In genomic region chr17:29301421-29301820, GRCm38 (mm10) we compare ENCODE assay signal across 19 mouse cellular contexts.
"Had no signal": no experiment of that assay in that cellular context is flagged by ENCODE, and none has a peak within 500 bp of the region (broad histone marks: within the 10 kb centered on the region; RNA-seq: fewer than 3 reads in every experiment).

No protein-coding gene starts in this region.

- H3K4me2 ChIP-seq: limb, embryonic 12.5 days; limb, embryonic 15.5 days; liver, embryonic 11.5 days; lung, embryonic 14.5 days; midbrain, embryonic 12.5 days; midbrain, embryonic 15.5 days; neural tube, embryonic 13.5 days had no signal

- H3K4me1 ChIP-seq: midbrain, embryonic 15.5 days had no signal

- DNase-seq: kidney, adult 9 months; left cerebral cortex, postnatal 4 days; liver, postnatal 0 days; lung, embryonic 14.5 days; retina, postnatal 1 day; thymus, adult 18-20 months; thymus, postnatal 36 days had no signal

- H3K27me3 ChIP-seq: limb, embryonic 12.5 days; limb, embryonic 15.5 days; midbrain, embryonic 15.5 days; neural tube, embryonic 13.5 days had no signal

- H3K27ac ChIP-seq: limb, embryonic 12.5 days; limb, embryonic 15.5 days; liver, embryonic 14.5 days; macrophage; midbrain, embryonic 12.5 days; midbrain, embryonic 15.5 days; neural tube, embryonic 13.5 days had no signal

- ATAC-seq: inflammation-experienced regulatory T-cells, adult 6 months; intestine, embryonic 16.5 days; liver, postnatal 0 days; lung, postnatal 0 days; midbrain, embryonic 15.5 days had no signal

- H3K9me3 ChIP-seq: limb, embryonic 12.5 days; limb, embryonic 15.5 days; midbrain, embryonic 12.5 days; midbrain, embryonic 15.5 days; neural tube, embryonic 13.5 days had no signal

- H3K4me3 ChIP-seq: limb, embryonic 12.5 days; limb, embryonic 15.5 days; midbrain, embryonic 12.5 days; midbrain, embryonic 15.5 days; myocyte; neural tube, embryonic 13.5 days had no signal

- H3K9ac ChIP-seq: limb, embryonic 12.5 days; limb, embryonic 15.5 days; liver, embryonic 14.5 days; liver, postnatal 0 days; lung, embryonic 14.5 days; midbrain, embryonic 12.5 days; midbrain, embryonic 15.5 days; neural tube, embryonic 13.5 days had no signal
